Mouse (Mus musculus) thymus, adult 2 months (tissue): Measurements from ENCODE around the gene Plk5. TPM values are rescaled to one million over a fixed set of nuclear protein-coding genes. Genes with fewer than 3 reads are reported as not detected.

Source experiments
- DNase-seq: peaks from one replicate; pipeline ENCODE4 v3.0.0; 2021
- H3K27ac ChIP-seq: fragments of 200-500 bp; 2 replicates; pipeline ENCODE4 v1.5.1; 2012; ENCODE audit warnings: low read length, control low read depth; ENCODE audit not compliant: control insufficient read depth, insufficient read depth
- H3K27me3 ChIP-seq: fragments of 200-500 bp; 2 replicates; pipeline ENCODE4 v1.6.1; 2012; ENCODE audit warnings: mild to moderate bottlenecking, low read length, moderate library complexity, mixed read lengths; ENCODE audit not compliant: control insufficient read depth, insufficient read depth
- H3K36me3 ChIP-seq: fragments of 200-500 bp; 2 replicates; pipeline ENCODE4 v1.6.1; 2012; ENCODE audit warnings: mild to moderate bottlenecking, low read length, moderate library complexity; ENCODE audit not compliant: control insufficient read depth, insufficient read depth
- H3K4me1 ChIP-seq: fragments of 200-500 bp; replicated peaks from 2 replicates; pipeline ENCODE4 v1.6.1; 2012; ENCODE audit warnings: low read length; ENCODE audit not compliant: control insufficient read depth, insufficient read depth
- H3K4me3 ChIP-seq: fragments of 200-500 bp; 2 replicates; pipeline ENCODE4 v1.5.1; 2012; ENCODE audit warnings: mild to moderate bottlenecking, low read length, control low read depth, moderate library complexity; ENCODE audit not compliant: control insufficient read depth, insufficient read depth
- CTCF ChIP-seq: fragments of 200-500 bp; IDR thresholded peaks from 2 replicates; pipeline ENCODE4 v1.5.1; 2012; ENCODE audit warnings: mild to moderate bottlenecking, control low read depth, low read length, moderate library complexity, borderline replicate concordance; ENCODE audit not compliant: control insufficient read depth, poor library complexity, insufficient read depth; ENCODE audit errors: extremely low read depth
- POLR2A ChIP-seq: fragments of 200-500 bp; IDR thresholded peaks from 2 replicates; pipeline ENCODE4 v1.6.1; 2012; ENCODE audit warnings: mild to moderate bottlenecking, low read length, control low read depth, moderate library complexity; ENCODE audit not compliant: control insufficient read depth, poor library complexity, insufficient read depth; ENCODE audit errors: extremely low read depth
- WGBS: fragments of 180-500 bp; shearing (Covaris S2); methylation state at CpG from one replicate; pipeline ENCODE4 v1.1.7; 2018; 5-methylcytosine and 5-hydroxymethylcytosine counted together
- polyA plus RNA-seq: library from polyadenylated mRNA; depleted of rRNA; stranded (reverse); fragments of >200 nt; gene quantifications from 2 replicates; pipeline ENCODE4 v1.2.3, GENCODE M21; 2012; rRNA removed

Plk5 gene
- polyA plus RNA-seq, result 0.17 and 0.22 TPM in 2 replicates

DNA sequence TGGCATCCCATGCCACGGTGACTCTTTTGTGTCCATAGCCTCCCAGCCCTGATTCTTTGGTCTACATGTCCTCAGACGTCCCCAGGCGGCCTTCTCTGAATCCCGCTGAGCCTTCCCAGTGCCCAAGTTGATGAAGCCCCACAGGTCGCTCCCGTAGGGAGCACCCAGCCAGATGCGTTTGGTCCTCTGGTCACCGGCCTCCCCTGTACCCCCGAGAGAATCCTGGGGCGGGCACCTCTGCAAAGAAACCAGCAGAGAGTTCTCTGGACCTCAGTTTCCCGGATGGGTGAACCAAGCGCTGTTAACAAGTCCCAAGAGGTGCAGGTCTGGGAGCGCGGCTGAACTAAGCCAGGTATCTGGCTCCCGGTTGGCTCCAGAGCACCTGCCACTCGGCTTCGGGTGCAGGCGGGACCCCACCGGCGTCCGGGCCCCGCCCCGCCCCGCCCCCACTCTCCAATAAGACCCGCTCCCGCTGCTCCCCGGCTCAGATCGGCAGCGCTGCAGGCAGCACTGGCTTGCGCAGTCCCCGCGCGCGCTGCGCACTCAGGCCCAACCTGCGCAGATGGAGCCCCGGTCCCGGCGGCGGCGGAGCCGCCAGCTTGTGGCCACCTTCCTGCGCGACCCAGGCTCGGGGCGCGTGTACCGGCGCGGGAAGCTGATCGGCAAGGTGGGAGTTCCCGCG lies at the start of gene Plk5:
TSS of gene Plk5 (plus strand) at position 459 of the 682 bp plus-strand sequence.
- Histone ChIP-seq H3K36me3 (no peaks in the 10 kb centered on the region), H3K27me3 (peaks cover 18% of the 10 kb centered on the region), H3K27ac (no peak within 1 kb of the TSS), H3K4me3 (no peak within 1 kb of the TSS), H3K4me1 (no peaks in the 10 kb centered on the region)
- no peak for DNase-seq
- TF ChIP-seq CTCF (no peak), POLR2A (no peak)
- 5% methylated on average over 53 of the region's 53 CpGs for WGBS

- TF ChIP-seq CTCF (no peak), POLR2A (no peak)
- 89% methylated on average over 16 of the region's 16 CpGs for WGBS
- no peaks in the 10 kb centered on the region for H3K36me3 ChIP-seq
Observed at GRCm38 (mm10) chr10:80311560-80311959, 44.7 kb upstream of the Plk5 start.

GRCm38 (mm10) chr10:80312586-80313504 lies 43.4 kb upstream of the Plk5 start:
- TF ChIP-seq CTCF, result no peak
- TF ChIP-seq POLR2A, result no peak
- DNase-seq, result no peak
- 78% methylated on average over 54 of the region's 54 CpGs for WGBS
- H3K36me3 ChIP-seq, result no peaks in the 10 kb centered on the region
- no peak overlapping the region for H3K4me3 ChIP-seq
- H3K27me3 ChIP-seq, result no peaks in the 10 kb centered on the region; the same call in 1 of the 2 replicates
- H3K4me1 ChIP-seq, result no peaks in the 10 kb centered on the region
- H3K27ac ChIP-seq, result no peak overlapping the region

More at GRCm38 (mm10) chr10:80311560-80311959, 44.7 kb upstream of the Plk5 start:
- Histone ChIP-seq H3K4me3 (no peak overlapping the region), H3K4me1 (no peaks in the 10 kb centered on the region), H3K27ac (no peak overlapping the region), H3K27me3 (no peaks in the 10 kb centered on the region; the same call in 1 of the 2 replicates)
- no peak for DNase-seq

- no peaks in the 10 kb centered on the region for H3K36me3 ChIP-seq
- H3K4me1 ChIP-seq, result no peaks in the 10 kb centered on the region
- TF ChIP-seq CTCF, result no peak
- TF ChIP-seq POLR2A, result no peak
- H3K27me3 ChIP-seq, result no peaks in the 10 kb centered on the region; the same call in 1 of the 2 replicates
- no peak overlapping the region for H3K27ac ChIP-seq
- no peak overlapping the region for H3K4me3 ChIP-seq
- WGBS, result 10% methylated on average over 20 of the region's 20 CpGs
- no peak for DNase-seq
Observed at GRCm38 (mm10) chr10:80313627-80314201, 42.5 kb upstream of the Plk5 start.

GRCm38 (mm10) chr10:80314494-80315001 lies 41.7 kb upstream of the Plk5 start:
- DNase-seq, result no peak
- TF ChIP-seq POLR2A, result no peak
- TF ChIP-seq CTCF, result no peak
- Histone ChIP-seq H3K27ac (no peak overlapping the region), H3K4me3 (no peak overlapping the region), H3K36me3 (no peaks in the 10 kb centered on the region), H3K27me3 (no peaks in the 10 kb centered on the region; the same call in 1 of the 2 replicates), H3K4me1 (peaks cover 8% of the 10 kb centered on the region)
- WGBS, result 79% methylated on average over 16 of the region's 16 CpGs

GRCm38 (mm10) chr10:80315315-80315714 lies 40.9 kb upstream of the Plk5 start:
- Histone ChIP-seq H3K27me3 (no peaks in the 10 kb centered on the region; the same call in 1 of the 2 replicates), H3K27ac (no peak overlapping the region), H3K4me1 (peaks cover 10% of the 10 kb centered on the region), H3K36me3 (no peaks in the 10 kb centered on the region), H3K4me3 (no peak overlapping the region)
- 69% methylated on average over 27 of the region's 27 CpGs for WGBS
- TF ChIP-seq CTCF, result no peak
- TF ChIP-seq POLR2A, result no peak
- no peak for DNase-seq
